Mouse (Mus musculus) C2C12 (cell line): Measurements from ENCODE around the gene Ubald2. TPM values are rescaled to one million over a fixed set of nuclear protein-coding genes. Genes with fewer than 3 reads are reported as not detected.
"Not testable (repeated sequence)": the region's sequence is repeated elsewhere in the genome, so short reads cannot be mapped to it uniquely, and the experiment has no call there.

ENCODE experiments used
- H3K27me3 ChIP-seq: one replicate; pipeline ENCODE4 v1.6.1; 2011; ENCODE audit not compliant: control insufficient read depth, insufficient read depth, insufficient read length
- H3K36me3 ChIP-seq: one replicate; pipeline ENCODE4 v1.6.1; 2011; ENCODE audit not compliant: control insufficient read depth, insufficient read depth
- H3K4me3 ChIP-seq: one replicate; pipeline ENCODE4 v1.5.1; 2011; ENCODE audit warnings: mild to moderate bottlenecking, control low read depth; ENCODE audit not compliant: poor library complexity, insufficient read depth, severe bottlenecking
- H3K79me2 ChIP-seq: one replicate; pipeline ENCODE4 v1.6.1; 2011; ENCODE audit not compliant: control insufficient read depth, insufficient read depth
- H3K79me3 ChIP-seq: one replicate; pipeline ENCODE4 v1.6.1; 2011; ENCODE audit warnings: low read depth, control low read depth
- H3ac ChIP-seq: one replicate; pipeline ENCODE3; 2011; ENCODE audit warnings: low read depth; ENCODE audit not compliant: control insufficient read depth, insufficient read length
- CEBPB ChIP-seq: IDR thresholded peaks from one replicate; pipeline ENCODE4 v1.6.1; 2011; ENCODE audit warnings: low read depth, mild to moderate bottlenecking, control low read depth, moderate library complexity
- CTCF ChIP-seq: IDR thresholded peaks from one replicate; pipeline ENCODE4 v1.5.1; 2011; ENCODE audit not compliant: control insufficient read depth, insufficient read depth, insufficient read length
- FOSL1 ChIP-seq: IDR thresholded peaks from one replicate; pipeline ENCODE4 v1.8.0; 2011; ENCODE audit warnings: mild to moderate bottlenecking, low read length; ENCODE audit not compliant: poor library complexity, insufficient read depth, severe bottlenecking
- MAX ChIP-seq: IDR thresholded peaks from one replicate; pipeline ENCODE4 v1.6.1; 2011; ENCODE audit warnings: mild to moderate bottlenecking, control low read depth
- MYOD1 ChIP-seq: IDR thresholded peaks from one replicate; pipeline ENCODE4 v1.6.1; 2011; ENCODE audit warnings: low read depth; ENCODE audit not compliant: control insufficient read depth, insufficient read length
- MYOG ChIP-seq: IDR thresholded peaks from one replicate; pipeline ENCODE4 v1.6.1; 2011; ENCODE audit not compliant: control insufficient read depth, insufficient read length; ENCODE audit errors: extremely low read depth
- USF1 ChIP-seq: IDR thresholded peaks from one replicate; pipeline ENCODE4 v1.6.1; 2011; ENCODE audit warnings: low read depth, mild to moderate bottlenecking, control low read depth, moderate library complexity
- polyA plus RNA-seq: library from polyadenylated mRNA; unstranded; fragments of >200 nt; fragmentation: generic; extraction: Trizol; gene quantifications from one replicate; pipeline ENCODE4 v1.2.1, GENCODE M21; 2012; ENCODE audit warnings: missing spikeins

Gene Ubald2
- polyA plus RNA-seq, 1 experiment, result 126 TPM

DNA sequence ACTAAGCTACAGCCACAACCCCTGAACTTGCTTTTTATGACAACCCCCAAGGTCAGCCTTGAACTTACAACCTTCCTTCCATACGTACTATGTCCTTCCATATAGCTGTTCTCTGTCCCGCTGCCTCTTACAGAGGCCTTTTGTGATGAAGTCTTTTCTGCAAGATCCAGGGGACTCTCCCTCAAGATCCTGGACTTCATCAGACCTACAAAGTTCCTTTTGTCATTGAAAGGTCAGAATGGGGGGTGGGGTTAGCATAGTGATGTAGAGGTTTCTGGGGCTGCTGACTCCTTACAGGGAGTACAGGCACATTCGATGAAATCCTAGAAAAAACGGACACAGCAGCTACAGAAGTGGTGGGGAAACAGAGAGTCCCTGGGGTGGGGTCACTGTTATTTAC, 25.9 kb downstream of the Ubald2 start:
- no peaks in the 10 kb centered on the region for H3K36me3 ChIP-seq
- H3K79me2 ChIP-seq, result no peaks in the 10 kb centered on the region
- H3K79me3 ChIP-seq, result no peaks in the 10 kb centered on the region
- H3K4me3 ChIP-seq, result no peak overlapping the region
- peaks cover 18% of the 10 kb centered on the region for H3K27me3 ChIP-seq
- TF ChIP-seq FOSL1, result no peak
- no peak for TF ChIP-seq MYOD1
- TF ChIP-seq CTCF, result no peak
- TF ChIP-seq MYOG, result no peak
- no peak for TF ChIP-seq CEBPB
- no peak for TF ChIP-seq USF1
- TF ChIP-seq MAX, result no peak
- no peak overlapping the region for H3ac ChIP-seq

DNA sequence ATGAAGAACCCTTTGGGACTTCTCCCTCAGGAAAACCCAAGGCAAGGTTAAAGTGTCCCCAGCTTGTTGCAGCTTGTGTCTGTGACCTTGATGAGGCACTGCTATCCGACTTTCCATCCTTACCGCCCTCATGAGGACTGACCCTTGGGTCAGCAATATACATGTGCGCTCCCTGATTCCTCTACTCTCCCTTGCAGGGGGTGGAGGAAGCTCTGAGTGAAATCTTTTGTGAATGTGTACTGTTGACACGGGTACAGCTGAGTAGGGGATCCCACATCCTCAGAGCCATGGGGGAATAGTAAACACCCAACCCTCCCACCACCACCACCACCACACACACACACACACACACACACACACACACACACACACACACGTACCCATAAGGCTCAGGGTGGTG, 29.4 kb downstream of the Ubald2 start:
- TF ChIP-seq USF1 (no peak), MAX (no peak), MYOG (no peak), MYOD1 (no peak), CEBPB (no peak), CTCF (no peak), FOSL1 (no peak)
- Histone ChIP-seq H3ac (no peak overlapping the region), H3K4me3 (no peak overlapping the region), H3K79me2 (no peaks in the 10 kb centered on the region), H3K79me3 (no peaks in the 10 kb centered on the region), H3K36me3 (no peaks in the 10 kb centered on the region), H3K27me3 (peaks cover 3% of the 10 kb centered on the region)

DNA sequence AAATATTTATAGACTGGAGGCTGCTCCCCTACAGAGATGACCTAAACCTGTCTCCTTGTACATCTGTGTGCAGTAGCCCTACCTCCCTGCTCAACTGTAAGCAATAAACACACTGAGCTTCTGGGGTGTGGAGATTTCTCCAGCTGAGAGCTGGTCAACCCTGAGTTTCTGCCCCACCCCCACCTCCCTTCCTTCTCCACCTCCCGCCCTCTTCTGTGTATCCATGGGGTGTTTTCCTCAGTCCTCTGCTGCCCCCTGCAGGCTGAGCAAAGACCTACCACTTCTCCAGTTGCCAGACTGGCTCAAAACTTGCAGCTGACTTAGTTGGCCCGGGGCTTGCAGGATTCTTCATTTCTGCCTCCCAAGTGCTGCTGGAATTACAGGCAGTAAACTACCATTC, 29.9 kb downstream of the Ubald2 start:
- Histone ChIP-seq H3K4me3 (no peak overlapping the region), H3ac (no peak overlapping the region), H3K79me3 (no peaks in the 10 kb centered on the region), H3K27me3 (no peaks in the 10 kb centered on the region), H3K36me3 (no peaks in the 10 kb centered on the region), H3K79me2 (no peaks in the 10 kb centered on the region)
- TF ChIP-seq CTCF, result peak; percentile 73
- TF ChIP-seq MYOG, result no peak

DNA sequence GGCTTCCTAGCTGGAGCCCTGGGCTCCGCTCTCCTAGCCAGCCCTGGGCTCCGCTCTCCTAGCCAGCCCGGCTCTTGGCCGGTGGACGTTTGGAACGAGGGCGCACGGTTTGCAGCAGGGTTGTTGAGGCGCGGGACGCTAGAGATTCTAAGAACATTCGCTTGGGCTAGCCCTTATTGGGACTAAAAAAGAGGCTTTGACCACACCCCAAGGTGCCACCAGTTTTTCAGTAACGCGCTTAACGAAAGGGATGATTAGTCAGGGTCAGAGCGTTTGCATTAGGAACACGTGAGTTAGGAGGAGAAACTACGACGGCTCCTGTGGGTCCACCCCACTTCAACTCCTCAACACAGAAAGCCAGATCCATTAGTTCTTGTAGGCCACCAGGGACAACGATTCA, 32.2 kb downstream of the Ubald2 start, which contains the start of gene Qrich2:
TSS of gene Qrich2 (minus strand) at position 101 of the 400 bp plus-strand sequence.
- no peaks in the 10 kb centered on the region for H3K79me2 ChIP-seq
- no peak within 1 kb of the TSS for H3K4me3 ChIP-seq
- peaks cover 16% of the 10 kb centered on the region for H3K36me3 ChIP-seq
- no peaks in the 10 kb centered on the region for H3K79me3 ChIP-seq
- no peak within 1 kb of the TSS for H3ac ChIP-seq
- H3K27me3 ChIP-seq, result no peaks in the 10 kb centered on the region
- TF ChIP-seq MYOD1 (no peak), MAX (no peak), MYOG (no peak), FOSL1 (no peak), USF1 (no peak), CTCF (no peak), CEBPB (no peak)

DNA sequence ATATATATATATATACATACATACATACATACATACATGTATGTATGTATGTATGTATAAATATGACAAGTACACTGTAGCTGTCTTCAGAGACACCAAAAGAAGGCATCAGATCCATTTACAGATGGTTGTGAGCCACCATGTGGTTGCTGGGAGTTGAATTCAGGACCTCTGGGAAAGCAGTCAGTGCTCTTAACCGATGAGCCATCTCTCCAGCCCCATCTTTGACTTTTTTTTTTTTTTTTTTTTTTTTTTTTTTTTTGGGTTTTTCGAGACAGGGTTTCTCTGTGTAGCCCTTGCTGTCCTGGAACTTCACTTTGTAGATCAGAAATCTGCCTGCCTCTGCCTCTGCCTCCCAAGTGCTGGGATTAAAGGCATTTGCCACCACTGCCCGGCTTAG, 34.4 kb downstream of the Ubald2 start:
- not testable (repeated sequence) for H3K27me3 ChIP-seq, H3ac ChIP-seq, H3K79me3 ChIP-seq, H3K79me2 ChIP-seq, H3K4me3 ChIP-seq
- peaks cover 38% of the 10 kb centered on the region for H3K36me3 ChIP-seq

DNA sequence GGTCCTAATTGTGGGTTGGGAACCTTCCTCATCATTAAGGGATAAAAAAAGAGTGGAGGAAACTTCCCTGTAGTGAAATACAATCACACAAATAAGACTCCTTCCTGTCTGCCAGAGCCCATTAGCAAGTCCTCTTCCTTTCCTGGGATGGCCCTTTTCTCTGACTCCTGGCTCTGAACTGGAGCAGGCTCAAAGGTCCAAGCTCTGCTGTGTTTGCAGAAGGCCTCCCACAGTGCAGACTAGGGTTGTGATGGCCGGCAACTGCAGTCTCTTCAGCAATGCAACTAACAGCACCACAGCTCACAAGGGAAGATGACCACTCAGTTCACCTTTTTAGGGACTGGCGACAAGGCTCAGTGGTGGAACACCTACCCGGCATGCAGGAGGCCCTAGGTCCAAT, 36.4 kb downstream of the Ubald2 start:
- Histone ChIP-seq H3K79me2 (no peaks in the 10 kb centered on the region), H3K79me3 (no peaks in the 10 kb centered on the region), H3ac (no peak overlapping the region), H3K27me3 (no peaks in the 10 kb centered on the region), H3K4me3 (no peak overlapping the region), H3K36me3 (peaks cover 56% of the 10 kb centered on the region)
- TF ChIP-seq CTCF (no peak), USF1 (no peak), FOSL1 (no peak), MYOG (no peak), MAX (no peak), CEBPB (no peak), MYOD1 (no peak)
